Comparison of ENCODE assay signal across 8 mouse cellular contexts in the genomic region with DNA sequence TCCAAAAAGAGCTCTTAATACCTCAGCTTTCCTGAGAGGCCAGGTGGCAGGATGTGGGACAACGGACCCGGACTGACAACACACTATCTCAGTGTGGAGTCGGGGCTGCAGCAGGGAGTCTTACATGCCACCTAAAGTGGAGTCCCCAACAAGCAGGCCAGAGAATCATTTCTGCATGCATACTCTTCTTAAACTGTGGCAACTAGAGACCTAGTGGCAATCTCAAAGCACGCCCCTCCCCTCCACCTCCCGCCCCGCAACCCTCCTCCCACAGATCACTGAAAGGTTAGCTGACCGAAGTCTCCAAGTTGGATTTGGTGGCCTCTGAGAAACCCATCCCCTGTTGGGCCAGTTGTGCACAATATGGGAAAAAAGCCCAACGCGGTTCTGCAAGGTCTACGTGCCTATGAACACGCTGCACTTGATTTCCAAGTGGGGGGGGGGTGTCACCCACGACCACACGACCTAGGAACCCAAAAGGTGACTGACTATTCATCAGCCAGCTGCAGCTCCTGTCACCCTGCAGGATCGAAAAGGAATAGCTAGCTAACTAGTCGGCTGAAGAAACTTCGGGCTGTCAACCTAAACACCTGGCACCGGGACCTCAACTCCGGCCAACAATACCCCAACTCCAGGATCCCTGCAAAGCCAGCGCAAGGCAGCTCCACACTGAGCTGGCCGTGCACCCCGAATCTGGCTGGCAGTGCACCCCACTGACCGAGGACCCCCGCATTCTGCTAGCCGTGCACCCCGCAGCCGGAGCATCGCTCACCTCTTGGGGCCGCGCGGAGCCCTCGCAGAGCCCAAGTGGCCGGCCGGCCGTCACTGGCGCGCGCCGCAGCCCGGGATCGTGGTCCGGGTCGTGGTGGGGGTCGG. TPM values are rescaled to one million over a fixed set of nuclear protein-coding genes. Genes with fewer than 3 reads are reported as not detected.
DNase-seq lines count a peak whose midpoint lies in the region; ATAC-seq and TF ChIP-seq lines count a peak whose summit lies in the region.

No protein-coding gene starts in this region.

- H3K27ac ChIP-seq in intestine, postnatal 0 days (ENCODE audit: low read depth, low read length): peak overlapping the region; percentile 94
- peak overlapping the region; percentile 77 for H3K27ac ChIP-seq in stomach, embryonic 15.5 days

- H3K9ac ChIP-seq in intestine, postnatal 0 days (ENCODE audit: low read depth, low read length): peak overlapping the region; percentile 91
- peak overlapping the region; percentile 75 for H3K9ac ChIP-seq in stomach, embryonic 15.5 days

- no peaks in the 10 kb centered on the region for H3K27me3 ChIP-seq in intestine, postnatal 0 days (replicated peaks; ENCODE audit: control insufficient read depth, insufficient read depth, low read length)
- no peaks in the 10 kb centered on the region for H3K27me3 ChIP-seq in stomach, embryonic 15.5 days (replicated peaks)

- DNase-seq in frontal cortex, adult 2 months (ENCODE audit: extremely low spot score in 1 of 2, low spot score in 1 of 2): no peak
- DNase-seq in cerebellum, adult 8-10 months: peak; percentile 12

- WGBS in intestine, postnatal 0 days: 1% methylated on average over 43 of the region's 43 CpGs
- WGBS in stomach, embryonic 15.5 days: under 1% methylated on average over 43 of the region's 43 CpGs

- peak; percentile 38 for TF ChIP-seq CTCF in intestine, postnatal 0 days (IDR thresholded peaks at IDR 0.05; ENCODE audit: low read depth)

- 0 out of 2 replicates have a peak, but pooled peaks cover 3% of the 10 kb centered on the region for H3K4me1 ChIP-seq in intestine, postnatal 0 days (replicated peaks; ENCODE audit: control insufficient read depth, insufficient read depth, low read length)
- H3K4me1 ChIP-seq in stomach, embryonic 15.5 days: peaks cover 8% of the 10 kb centered on the region

- peak overlapping the region; percentile 86 for H3K4me3 ChIP-seq in intestine, postnatal 0 days (ENCODE audit: low read depth, low read length)
- peak overlapping the region; percentile 88 for H3K4me3 ChIP-seq in stomach, embryonic 15.5 days (replicated peaks)

- ATAC-seq in frontal cortex, adult (ENCODE audit: low TSS enrichment): peak; percentile 39
- ATAC-seq in CD4-positive, CD25-positive, alpha-beta regulatory T cell, adult 4 months: peak; percentile 7
- peak; percentile 12; the same call in 1 of the 2 replicates for ATAC-seq in granulocyte monocyte progenitor cell, adult 5-6 weeks (replicated peaks; ENCODE audit: poor library complexity, severe bottlenecking)
- peak; percentile 71 for ATAC-seq in intestine, postnatal 0 days
- ATAC-seq in megakaryocyte progenitor cell, adult 5-6 weeks (replicated peaks; ENCODE audit: poor library complexity): peak; percentile 35
- no peak for ATAC-seq in stomach, embryonic 15.5 days (ENCODE audit: insufficient read depth, low FRiP score, low read depth)

- no peaks in the 10 kb centered on the region for H3K36me3 ChIP-seq in intestine, postnatal 0 days (ENCODE audit: control insufficient read depth, insufficient read depth)
- no peaks in the 10 kb centered on the region for H3K36me3 ChIP-seq in stomach, embryonic 15.5 days

- H3K4me2 ChIP-seq in intestine, postnatal 0 days (replicated peaks; ENCODE audit: low read depth): peak overlapping the region; percentile 84
- H3K4me2 ChIP-seq in stomach, embryonic 15.5 days: peak overlapping the region; percentile 89

- no peaks in the 10 kb centered on the region for H3K9me3 ChIP-seq in intestine, postnatal 0 days (ENCODE audit: control insufficient read depth)
- H3K9me3 ChIP-seq in stomach, embryonic 15.5 days: no peaks in the 10 kb centered on the region

RNA-seq across cellular contexts. Expression of gene Tnfaip3, which starts 0.8 kb away (rescaled TPM):
- 2.4 and 3.1 TPM in 2 replicates for polyA plus RNA-seq in frontal cortex, adult 2 months (2012; rRNA removed)
- polyA plus RNA-seq in CD4-positive, CD25-positive, alpha-beta regulatory T cell, adult 4 months (2017; shearing (Covaris generic)): 10 to 100 TPM; 36.6 to 47.4 TPM
- total RNA-seq in granulocyte monocyte progenitor cell, adult 5-6 weeks (2014; fragmentation: Nextera tagmentation): 3.1 and 6.1 TPM in 2 replicates
- 34.0 and 36.2 TPM in 2 replicates for total RNA-seq in granulocyte monocyte progenitor cell, adult 5-6 weeks (2017)
- 3.3 and 3.7 TPM in 2 replicates for polyA plus RNA-seq in intestine, postnatal 0 days (2015; fragmentation: Nextera tagmentation; extraction: Ambion mirVana)
- total RNA-seq in megakaryocyte progenitor cell, adult 5-6 weeks (2015): 9.1 and 22.4 TPM in 2 replicates
- 10.1 and 15.4 TPM in 2 replicates for total RNA-seq in megakaryocyte progenitor cell, adult 5-6 weeks (2017)
- 2.6 TPM in 2 replicates for polyA plus RNA-seq in stomach, embryonic 15.5 days (2015; fragmentation: Nextera tagmentation; extraction: Ambion mirVana)
